Mouse (Mus musculus) embryonic facial prominence, embryonic 13.5 days (tissue): ENCODE data around the gene Btbd1. TPM values are rescaled to one million over a fixed set of nuclear protein-coding genes. Genes with fewer than 3 reads are reported as not detected.
"Not testable (repeated sequence)": the region's sequence is repeated elsewhere in the genome, so short reads cannot be mapped to it uniquely, and the experiment has no call there.

Experiments
- ATAC-seq: fragments of 200-750 bp; cut with Nextera tagmentation; 2 replicates; pipeline ENCODE4 v1.8.0; 2017; ENCODE audit warnings: low read depth; ENCODE audit not compliant: insufficient number of reproducible peaks, insufficient read depth, low FRiP score, low TSS enrichment
- H3K27ac ChIP-seq: fragments of 300-500 bp; sonication (generic); 2 replicates; pipeline ENCODE4 v1.5.1; 2015; ENCODE audit warnings: moderate library complexity, mild to moderate bottlenecking, inconsistent platforms
- H3K27me3 ChIP-seq: fragments of 300-500 bp; sonication (generic); 2 replicates; pipeline ENCODE4 v1.6.1; 2015; ENCODE audit warnings: mild to moderate bottlenecking, inconsistent platforms
- H3K36me3 ChIP-seq: fragments of 300-500 bp; sonication (generic); 2 replicates; pipeline ENCODE4 v1.6.1; 2015; ENCODE audit warnings: mild to moderate bottlenecking, inconsistent platforms
- H3K4me1 ChIP-seq: fragments of 300-500 bp; sonication (generic); 2 replicates; pipeline ENCODE4 v1.6.1; 2015; ENCODE audit warnings: inconsistent platforms
- H3K4me2 ChIP-seq: fragments of 300-500 bp; sonication (generic); 2 replicates; pipeline ENCODE4 v1.6.1; 2015; ENCODE audit warnings: moderate library complexity, mild to moderate bottlenecking, inconsistent platforms
- H3K4me3 ChIP-seq: fragments of 300-500 bp; sonication (generic); 2 replicates; pipeline ENCODE4 v1.5.1; 2015; ENCODE audit warnings: mild to moderate bottlenecking, inconsistent platforms
- H3K9ac ChIP-seq: fragments of 300-500 bp; sonication (generic); 2 replicates; pipeline ENCODE4 v1.6.1; 2015; ENCODE audit warnings: mild to moderate bottlenecking, inconsistent platforms
- H3K9me3 ChIP-seq: fragments of 300-500 bp; sonication (generic); 2 replicates; pipeline ENCODE4 v1.6.1; 2016; ENCODE audit warnings: inconsistent platforms
- WGBS: fragments of 180-500 bp; shearing (Covaris S2); methylation state at CpG from one replicate; pipeline ENCODE4 v1.1.7; 2015; ENCODE audit warnings: mixed read lengths; 5-methylcytosine and 5-hydroxymethylcytosine counted together
- polyA plus RNA-seq: library from polyadenylated mRNA; unstranded; fragments of >200 nt; fragmentation: Nextera tagmentation; extraction: Ambion mirVana; gene quantifications from 2 replicates; pipeline ENCODE4 v1.2.1, GENCODE M21; 2015

Gene Btbd1
- polyA plus RNA-seq, 1 experiment from 2014 or later: 53.2 TPM

GRCm38 (mm10) chr7:81849214-81849613 is 20.0 kb upstream of the Btbd1 start:
- Histone ChIP-seq H3K9me3 (no peaks in the 10 kb centered on the region), H3K4me3 (no peak overlapping the region), H3K4me2 (no peak overlapping the region), H3K4me1 (peaks cover 5% of the 10 kb centered on the region; the same call in 1 of the 2 replicates), H3K36me3 (no peaks in the 10 kb centered on the region), H3K9ac (no peak overlapping the region), H3K27me3 (no peaks in the 10 kb centered on the region), H3K27ac (no peak overlapping the region)
- no peak for ATAC-seq
- 90% methylated on average over 5 of the region's 5 CpGs for WGBS

DNA sequence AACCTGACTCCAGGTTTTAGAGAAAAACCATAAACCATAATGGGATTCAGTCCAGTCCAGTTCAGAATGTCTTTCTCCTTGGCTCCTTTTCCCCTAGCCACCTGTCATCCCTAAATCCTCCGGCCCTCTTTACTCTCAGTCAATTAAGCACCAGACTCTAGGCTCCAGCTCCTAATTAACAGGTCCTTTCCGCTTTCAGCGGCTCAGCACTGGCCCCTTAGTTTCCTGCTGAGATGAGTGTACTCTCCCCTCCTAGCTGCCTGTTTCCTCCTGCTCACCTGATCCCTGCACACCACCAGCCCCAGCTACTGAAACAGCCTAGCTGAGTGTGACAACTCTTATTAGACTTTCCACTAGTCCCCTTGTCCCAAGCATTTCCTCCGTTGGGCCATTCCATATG is 18.5 kb upstream of the Btbd1 start:
- Histone ChIP-seq H3K4me2 (no peak overlapping the region), H3K27me3 (no peaks in the 10 kb centered on the region), H3K4me3 (no peak overlapping the region), H3K4me1 (peaks cover 5% of the 10 kb centered on the region; the same call in 1 of the 2 replicates), H3K9ac (no peak overlapping the region), H3K27ac (no peak overlapping the region), H3K9me3 (no peaks in the 10 kb centered on the region), H3K36me3 (no peaks in the 10 kb centered on the region)
- ATAC-seq: no peak
- WGBS: 38% methylated on average over 4 of the region's 4 CpGs

DNA sequence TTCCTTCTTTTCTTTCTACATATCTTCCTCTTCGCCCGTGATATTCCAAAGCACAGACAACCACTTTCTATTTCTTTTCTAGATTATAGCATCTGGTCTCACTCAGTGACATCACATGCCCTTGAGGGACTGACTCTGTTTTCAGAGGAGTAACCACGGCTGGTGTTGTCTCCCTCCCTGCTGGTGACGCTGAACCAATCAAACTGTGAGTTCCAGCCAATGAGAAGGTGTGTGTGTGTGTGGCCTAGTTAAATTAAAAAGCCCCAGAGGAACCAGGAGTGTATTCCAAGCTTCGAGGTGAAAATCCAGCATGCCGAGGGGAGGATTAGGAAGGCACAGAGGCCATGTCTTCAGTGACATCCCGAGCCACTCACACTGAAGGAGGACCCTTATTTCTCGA is 17.8 kb upstream of the Btbd1 start:
- Histone ChIP-seq H3K4me2 (no peak overlapping the region), H3K4me3 (no peak overlapping the region), H3K9me3 (no peaks in the 10 kb centered on the region), H3K27me3 (no peaks in the 10 kb centered on the region), H3K27ac (no peak overlapping the region), H3K9ac (no peak overlapping the region), H3K4me1 (peaks cover 5% of the 10 kb centered on the region; the same call in 1 of the 2 replicates), H3K36me3 (no peaks in the 10 kb centered on the region)
- ATAC-seq: no peak
- WGBS: 22% methylated on average over 8 of the region's 8 CpGs

GRCm38 (mm10) chr7:81846008-81846407 is 16.8 kb upstream of the Btbd1 start:
- Histone ChIP-seq H3K9me3 (no peaks in the 10 kb centered on the region), H3K4me1 (peaks cover 6% of the 10 kb centered on the region), H3K4me3 (no peak overlapping the region), H3K9ac (no peak overlapping the region), H3K27me3 (no peaks in the 10 kb centered on the region), H3K4me2 (no peak overlapping the region), H3K27ac (no peak overlapping the region), H3K36me3 (no peaks in the 10 kb centered on the region)
- 88% methylated on average over 8 of the region's 8 CpGs for WGBS
- ATAC-seq: no peak

DNA sequence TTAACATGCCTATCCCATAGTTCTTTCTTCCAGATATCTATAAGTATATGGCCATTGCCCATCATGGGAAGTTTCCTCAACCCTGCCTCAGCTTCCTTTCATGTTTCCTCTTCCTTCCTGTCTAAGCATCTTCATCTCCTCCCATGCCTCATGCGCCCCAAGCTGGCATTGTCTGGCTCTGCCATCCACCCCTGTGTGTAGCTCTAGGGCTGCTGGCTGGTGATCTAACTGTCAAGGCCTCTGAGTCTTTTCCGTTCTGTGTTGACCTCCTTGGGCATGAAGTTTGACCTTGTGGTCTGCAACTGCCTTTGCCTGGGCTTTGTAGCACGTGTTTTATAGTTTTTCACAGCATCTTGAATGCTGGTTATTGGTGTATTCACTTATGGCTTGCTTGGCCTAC is 16.1 kb upstream of the Btbd1 start:
- WGBS: 80% methylated on average over 3 of the region's 3 CpGs
- Histone ChIP-seq H3K9ac (no peak overlapping the region), H3K4me2 (no peak overlapping the region), H3K4me3 (no peak overlapping the region), H3K27ac (no peak overlapping the region), H3K9me3 (no peaks in the 10 kb centered on the region), H3K27me3 (no peaks in the 10 kb centered on the region), H3K4me1 (peaks cover 11% of the 10 kb centered on the region), H3K36me3 (no peaks in the 10 kb centered on the region)
- ATAC-seq: no peak

DNA sequence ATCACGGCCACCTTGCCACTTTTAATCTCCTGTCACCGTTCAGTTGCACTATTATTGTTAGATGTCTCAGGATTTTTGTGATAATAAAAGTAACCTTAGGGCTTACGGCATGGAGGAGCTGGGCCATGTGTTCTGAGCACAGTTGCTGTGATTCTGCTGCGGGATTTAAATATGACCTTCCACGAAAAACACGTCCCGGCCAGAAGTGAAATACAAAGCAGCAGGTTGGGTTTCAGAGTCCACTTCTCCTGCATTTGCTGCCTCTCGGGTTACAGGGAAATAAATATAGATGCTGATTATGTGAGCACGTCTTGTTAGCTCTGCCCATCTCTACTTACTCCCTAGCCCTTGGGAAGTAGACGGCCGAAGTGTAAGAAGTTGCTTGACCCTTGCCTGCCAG is 15.6 kb upstream of the Btbd1 start:
- no peak overlapping the region for H3K9ac ChIP-seq
- whole genome bisulfite sequencing: 47% methylated on average over 11 of the region's 11 CpGs
- H3K36me3 ChIP-seq: no peaks in the 10 kb centered on the region
- no peaks in the 10 kb centered on the region for H3K9me3 ChIP-seq
- H3K27ac ChIP-seq: no peak overlapping the region
- H3K4me2 ChIP-seq: no peak overlapping the region
- H3K4me1 ChIP-seq: peaks cover 11% of the 10 kb centered on the region
- no peaks in the 10 kb centered on the region for H3K27me3 ChIP-seq
- no peak overlapping the region for H3K4me3 ChIP-seq
- ATAC-seq: no peak

DNA sequence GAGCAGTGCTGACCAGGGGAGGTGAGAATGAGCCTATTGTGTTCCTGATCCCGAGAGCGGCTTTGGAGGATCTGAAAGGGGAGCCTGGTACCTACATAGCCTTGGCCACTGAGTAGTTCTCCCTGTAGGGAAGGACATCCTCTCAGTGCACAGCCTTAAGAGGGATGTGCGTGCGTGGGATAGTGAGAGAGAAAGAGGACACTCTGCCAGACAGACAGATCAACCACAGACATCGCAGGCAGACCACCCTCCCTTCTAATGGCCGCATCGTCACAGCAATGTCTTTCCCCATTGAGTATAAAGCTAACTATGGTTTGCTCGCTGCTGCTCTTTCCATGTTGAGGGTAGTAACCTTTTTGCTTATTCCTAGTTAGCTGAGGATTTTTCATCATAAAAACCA is 14.7 kb upstream of the Btbd1 start:
- no peak overlapping the region for H3K9ac ChIP-seq
- no peak for ATAC-seq
- peaks cover 11% of the 10 kb centered on the region for H3K4me1 ChIP-seq
- no peaks in the 10 kb centered on the region for H3K27me3 ChIP-seq
- H3K9me3 ChIP-seq: no peaks in the 10 kb centered on the region
- H3K36me3 ChIP-seq: no peaks in the 10 kb centered on the region
- 75% methylated on average over 8 of the region's 8 CpGs for WGBS
- H3K27ac ChIP-seq: no peak overlapping the region
- no peak overlapping the region for H3K4me3 ChIP-seq
- H3K4me2 ChIP-seq: no peak overlapping the region

- Histone ChIP-seq H3K9me3 (no peaks in the 10 kb centered on the region), H3K27me3 (no peaks in the 10 kb centered on the region), H3K4me3 (no peak overlapping the region), H3K36me3 (no peaks in the 10 kb centered on the region), H3K27ac (no peak overlapping the region), H3K4me1 (peaks cover 11% of the 10 kb centered on the region), H3K9ac (no peak overlapping the region), H3K4me2 (no peak overlapping the region)
- no peak for ATAC-seq
- WGBS: 79% methylated on average over 1 of the region's 1 CpGs
Measured at GRCm38 (mm10) chr7:81842998-81843397, 13.8 kb upstream of the Btbd1 start.

DNA sequence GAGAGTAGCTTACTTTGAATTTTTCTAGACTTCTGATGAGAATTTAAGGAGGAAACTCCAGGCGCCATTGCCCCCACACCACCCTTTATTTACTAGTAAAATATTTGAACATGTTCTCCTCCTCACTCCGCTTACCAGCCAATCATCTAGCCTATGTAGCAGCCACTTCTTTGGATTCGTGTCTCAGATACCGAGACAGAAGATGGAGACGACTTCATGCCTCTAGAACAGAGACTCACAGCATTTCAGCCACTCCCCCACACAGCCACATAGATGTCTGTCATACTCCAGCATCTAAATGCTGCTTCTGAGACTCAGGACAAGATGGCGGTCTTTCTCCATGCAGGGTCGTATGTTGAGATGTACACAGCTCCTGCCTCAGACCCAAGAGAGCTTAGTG is 12.9 kb upstream of the Btbd1 start:
- Histone ChIP-seq H3K4me1 (peaks cover 11% of the 10 kb centered on the region), H3K4me3 (no peak overlapping the region), H3K9ac (no peak overlapping the region), H3K36me3 (no peaks in the 10 kb centered on the region), H3K9me3 (no peaks in the 10 kb centered on the region), H3K27me3 (no peaks in the 10 kb centered on the region), H3K4me2 (no peak overlapping the region), H3K27ac (no peak overlapping the region)
- ATAC-seq: no peak
- WGBS: 86% methylated on average over 7 of the region's 7 CpGs

- Histone ChIP-seq H3K9me3 (no peaks in the 10 kb centered on the region), H3K9ac (no peak overlapping the region), H3K27me3 (no peaks in the 10 kb centered on the region), H3K4me2 (no peak overlapping the region), H3K27ac (no peak overlapping the region), H3K36me3 (no peaks in the 10 kb centered on the region), H3K4me1 (peaks cover 5% of the 10 kb centered on the region), H3K4me3 (no peak overlapping the region)
- no peak for ATAC-seq
- 88% methylated on average over 6 of the region's 6 CpGs for WGBS
Measured at GRCm38 (mm10) chr7:81841439-81841838, 12.2 kb upstream of the Btbd1 start.

DNA sequence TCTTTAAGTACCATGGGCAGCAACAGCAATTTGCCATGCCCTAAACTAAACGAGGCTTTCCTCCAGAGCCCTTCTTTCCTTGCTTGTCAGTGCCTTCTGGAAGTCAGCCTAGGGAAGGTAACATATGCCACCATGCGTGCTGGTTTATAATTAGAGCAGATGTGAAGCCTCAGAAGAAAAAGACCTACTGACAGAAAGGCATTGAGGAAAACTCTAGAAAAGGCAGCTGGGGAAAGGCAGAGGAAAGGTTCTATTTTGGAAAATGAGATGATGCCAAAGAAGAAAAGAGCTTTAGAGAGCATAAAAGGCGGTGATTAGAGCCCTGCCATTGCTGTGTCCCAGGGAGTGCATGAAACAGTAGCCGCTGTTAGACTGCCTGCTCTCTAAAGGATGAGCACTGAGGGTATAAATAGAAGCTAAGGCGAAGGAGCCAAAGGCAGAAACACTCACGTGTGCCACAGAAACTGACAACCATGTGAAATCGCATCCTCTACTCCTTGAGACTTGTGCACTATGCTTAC is 11.5 kb upstream of the Btbd1 start:
- WGBS: 59% methylated on average over 7 of the region's 7 CpGs
- Histone ChIP-seq H3K4me1 (peaks cover 5% of the 10 kb centered on the region), H3K36me3 (no peaks in the 10 kb centered on the region), H3K27me3 (no peaks in the 10 kb centered on the region), H3K4me3 (no peak overlapping the region), H3K4me2 (no peak overlapping the region), H3K9ac (no peak overlapping the region), H3K9me3 (no peaks in the 10 kb centered on the region), H3K27ac (no peak overlapping the region)
- ATAC-seq: no peak

DNA sequence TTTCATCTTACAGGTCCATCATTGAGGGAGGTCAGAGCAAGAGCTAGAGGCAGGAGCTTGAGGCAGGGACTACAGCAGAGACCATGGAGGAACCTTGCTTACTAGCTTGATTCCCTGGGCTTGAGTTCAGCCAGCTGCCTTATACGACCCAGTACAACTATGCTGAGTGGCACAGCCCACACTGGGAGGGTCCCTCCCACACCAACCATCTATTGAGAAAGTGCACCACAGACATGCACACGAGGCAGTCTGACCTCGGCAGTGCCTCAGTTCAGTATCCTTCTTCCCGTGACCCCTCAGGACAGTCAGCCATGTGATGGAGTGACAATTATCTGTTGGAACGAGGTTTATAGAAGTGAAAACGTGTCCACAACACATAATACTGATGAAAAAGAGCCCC is 10.5 kb upstream of the Btbd1 start:
- no peak overlapping the region for H3K27ac ChIP-seq
- H3K9me3 ChIP-seq: no peaks in the 10 kb centered on the region
- 71% methylated on average over 6 of the region's 6 CpGs for WGBS
- H3K4me3 ChIP-seq: no peak overlapping the region
- no peak for ATAC-seq
- H3K27me3 ChIP-seq: no peaks in the 10 kb centered on the region
- H3K4me2 ChIP-seq: no peak overlapping the region
- H3K36me3 ChIP-seq: no peaks in the 10 kb centered on the region
- no peak overlapping the region for H3K9ac ChIP-seq
- H3K4me1 ChIP-seq: peaks cover 5% of the 10 kb centered on the region

- H3K36me3 ChIP-seq, ATAC-seq, H3K27me3 ChIP-seq, H3K4me2 ChIP-seq, H3K4me3 ChIP-seq, H3K27ac ChIP-seq, H3K9ac ChIP-seq, H3K9me3 ChIP-seq, H3K4me1 ChIP-seq: not testable (repeated sequence)
- WGBS: 82% methylated on average over 5 of the region's 5 CpGs
Measured at GRCm38 (mm10) chr7:81837771-81838170, 8.5 kb upstream of the Btbd1 start.
